Comparison of ENCODE assay signal across 17 mouse cellular contexts in genomic region chr8:108887890-108888289, GRCm38 (mm10).
A peak's percentile ranks its signal among the peaks of the same experiment; 100 is the strongest.
DNase-seq lines count a peak whose midpoint lies in the region; ATAC-seq lines count a peak whose summit lies in the region.
"Had no signal": no experiment of that assay in that cellular context is flagged by ENCODE, and none has a peak within 500 bp of the region (broad histone marks: within the 10 kb centered on the region; RNA-seq: fewer than 3 reads in every experiment).

No protein-coding gene starts in this region.

- 90% methylated on average over 8 of the region's 8 CpGs for WGBS in forebrain, embryonic 14.5 days
- WGBS in forebrain, embryonic 16.5 days = 92% methylated on average over 8 of the region's 8 CpGs
- WGBS in hindbrain, embryonic 16.5 days = 86% methylated on average over 8 of the region's 8 CpGs
- WGBS in hindbrain, embryonic 11.5 days = 95% methylated on average over 8 of the region's 8 CpGs
- 77% methylated on average over 8 of the region's 8 CpGs for WGBS in neural tube, embryonic 13.5 days

- H3K4me2 ChIP-seq in forebrain, embryonic 14.5 days (ENCODE audit: low read length) = no peak overlapping the region
- H3K4me2 ChIP-seq in forebrain, embryonic 16.5 days (ENCODE audit: low read length) = no peak overlapping the region
- no peak overlapping the region for H3K4me2 ChIP-seq in hindbrain, embryonic 16.5 days (ENCODE audit: low read length)
- H3K4me2 ChIP-seq in hindbrain, embryonic 11.5 days (replicated peaks; ENCODE audit: low read depth, low read length) = no peak overlapping the region
- no peak overlapping the region for H3K4me2 ChIP-seq in neural tube, embryonic 13.5 days
- H3K4me2 ChIP-seq: heart, embryonic 11.5 days had no signal

- H3K9ac ChIP-seq in forebrain, embryonic 14.5 days (ENCODE audit: low read length) = no peak overlapping the region
- H3K9ac ChIP-seq in forebrain, embryonic 16.5 days (replicated peaks; ENCODE audit: low read depth, low read length) = no peak overlapping the region
- H3K9ac ChIP-seq in hindbrain, embryonic 16.5 days (ENCODE audit: low read depth, low read length) = 0 out of 2 replicates have a peak overlapping the region, but pooled peaks have one; percentile 10
- H3K9ac ChIP-seq in hindbrain, embryonic 11.5 days (ENCODE audit: low read depth, low read length) = no peak overlapping the region
- no peak overlapping the region for H3K9ac ChIP-seq in neural tube, embryonic 13.5 days
- H3K9ac ChIP-seq: liver, postnatal 0 days had no signal

- no peak for ATAC-seq in forebrain, embryonic 14.5 days
- ATAC-seq in forebrain, embryonic 16.5 days = no peak
- ATAC-seq in hindbrain, embryonic 16.5 days = no peak
- no peak for ATAC-seq in hindbrain, embryonic 11.5 days (ENCODE audit: low FRiP score)
- no peak for ATAC-seq in neural tube, embryonic 13.5 days (ENCODE audit: low read depth)
- no peak for ATAC-seq in monocyte, adult 5-6 weeks (replicated peaks; ENCODE audit: insufficient number of reproducible peaks, low FRiP score, low TSS enrichment, poor library complexity, severe bottlenecking)

- peaks cover 24% of the 10 kb centered on the region for H3K4me1 ChIP-seq in forebrain, embryonic 14.5 days (ENCODE audit: control insufficient read depth, insufficient read depth, low read length)
- H3K4me1 ChIP-seq in forebrain, embryonic 16.5 days (replicated peaks; ENCODE audit: control insufficient read depth, insufficient read depth, low read length) = peaks cover 45% of the 10 kb centered on the region
- peaks cover 29% of the 10 kb centered on the region for H3K4me1 ChIP-seq in hindbrain, embryonic 16.5 days (ENCODE audit: control insufficient read depth, insufficient read depth, low read depth, low read length)
- H3K4me1 ChIP-seq in hindbrain, embryonic 11.5 days (replicated peaks; ENCODE audit: control insufficient read depth, insufficient read depth, low read length) = peaks cover 16% of the 10 kb centered on the region; the same call in 1 of the 2 replicates
- H3K4me1 ChIP-seq in neural tube, embryonic 13.5 days (replicated peaks) = peaks cover 66% of the 10 kb centered on the region

- no peak overlapping the region for H3K4me3 ChIP-seq in forebrain, embryonic 14.5 days (ENCODE audit: low read depth, low read length)
- H3K4me3 ChIP-seq in forebrain, embryonic 16.5 days (replicated peaks; ENCODE audit: low read length) = no peak overlapping the region
- H3K4me3 ChIP-seq in hindbrain, embryonic 16.5 days (ENCODE audit: low read length) = no peak overlapping the region
- H3K4me3 ChIP-seq in hindbrain, embryonic 11.5 days (ENCODE audit: low read depth, low read length) = no peak overlapping the region
- H3K4me3 ChIP-seq in neural tube, embryonic 13.5 days = no peak overlapping the region

- H3K9me3 ChIP-seq in forebrain, embryonic 14.5 days (replicated peaks; ENCODE audit: control insufficient read depth, low read length) = no peaks in the 10 kb centered on the region
- no peaks in the 10 kb centered on the region for H3K9me3 ChIP-seq in forebrain, embryonic 16.5 days (ENCODE audit: control insufficient read depth, low read length)
- no peaks in the 10 kb centered on the region for H3K9me3 ChIP-seq in hindbrain, embryonic 16.5 days (ENCODE audit: control insufficient read depth, low read length)
- H3K9me3 ChIP-seq in hindbrain, embryonic 11.5 days (ENCODE audit: control insufficient read depth, low read length) = no peaks in the 10 kb centered on the region
- H3K9me3 ChIP-seq in neural tube, embryonic 13.5 days = no peaks in the 10 kb centered on the region

- H3K36me3 ChIP-seq in forebrain, embryonic 14.5 days (ENCODE audit: control insufficient read depth, insufficient read depth, low read length) = no peaks in the 10 kb centered on the region
- no peaks in the 10 kb centered on the region for H3K36me3 ChIP-seq in forebrain, embryonic 16.5 days (ENCODE audit: control insufficient read depth, insufficient read depth)
- H3K36me3 ChIP-seq in hindbrain, embryonic 16.5 days (ENCODE audit: control insufficient read depth, insufficient read depth, low read length) = no peaks in the 10 kb centered on the region
- H3K36me3 ChIP-seq in hindbrain, embryonic 11.5 days (ENCODE audit: control insufficient read depth, insufficient read depth, low read length) = no peaks in the 10 kb centered on the region
- no peaks in the 10 kb centered on the region for H3K36me3 ChIP-seq in neural tube, embryonic 13.5 days

- peaks cover 4% of the 10 kb centered on the region; the same call in 1 of the 2 replicates for H3K27me3 ChIP-seq in forebrain, embryonic 14.5 days (replicated peaks; ENCODE audit: control insufficient read depth, insufficient read depth, low read length)
- H3K27me3 ChIP-seq in forebrain, embryonic 16.5 days (replicated peaks; ENCODE audit: control insufficient read depth, insufficient read depth, low read length) = peaks cover 3% of the 10 kb centered on the region; the same call in 1 of the 2 replicates
- no peaks in the 10 kb centered on the region for H3K27me3 ChIP-seq in hindbrain, embryonic 16.5 days (replicated peaks; ENCODE audit: control insufficient read depth, insufficient read depth, low read length)
- no peaks in the 10 kb centered on the region for H3K27me3 ChIP-seq in hindbrain, embryonic 11.5 days (ENCODE audit: control insufficient read depth, insufficient read depth, low read length)
- H3K27me3 ChIP-seq in neural tube, embryonic 13.5 days = no peaks in the 10 kb centered on the region

- no peak for DNase-seq in forebrain, embryonic 14.5 days (ENCODE audit: low spot score)
- no peak for DNase-seq in hindbrain, embryonic 11.5 days (ENCODE audit: low spot score)
- peak; percentile 6 for DNase-seq in induced T-regulatory cell, adult 2 months (ENCODE audit: low read depth)
- DNase-seq: cerebellum, adult 18-20 months; cerebellum, postnatal 25 days; embryo, embryonic 11 days; heart, postnatal 14 days; kidney, adult 8-10 months; kidney, postnatal 25 days; lung, postnatal 10 days; right cerebral cortex, adult 18-20 months had no signal

- H3K27ac ChIP-seq in forebrain, embryonic 14.5 days (ENCODE audit: low read depth, low read length) = 0 out of 2 replicates have a peak overlapping the region, but pooled peaks have one; percentile 46
- H3K27ac ChIP-seq in forebrain, embryonic 16.5 days (ENCODE audit: low read length) = no peak overlapping the region
- no peak overlapping the region for H3K27ac ChIP-seq in hindbrain, embryonic 16.5 days (ENCODE audit: low read depth, low read length)
- H3K27ac ChIP-seq in hindbrain, embryonic 11.5 days (ENCODE audit: low read depth, low read length) = no peak overlapping the region
- peak overlapping the region; percentile 72 for H3K27ac ChIP-seq in neural tube, embryonic 13.5 days (replicated peaks)

Comparison
In these comparisons a context has a peak if more than half of its experiments do, and no peak if none do; other contexts are left out.
1. H3K27ac ChIP-seq: peak in forebrain, embryonic 14.5 days (single experiment) and neural tube, embryonic 13.5 days (single experiment); none in forebrain, embryonic 16.5 days (single experiment), hindbrain, embryonic 16.5 days (single experiment) and hindbrain, embryonic 11.5 days (single experiment).